Mouse (Mus musculus) limb, embryonic 11.5 days (tissue): ENCODE measurements at regions not wholly inside any gene's neighbourhood (a gene's known extent, or its start where the extent isn't known, plus 50 kb on each side); places are given as distances from the start of the nearest gene placed in this dataset.

ENCODE experiments used
- ATAC-seq: fragments of 200-750 bp; cut with Nextera tagmentation; 2 replicates; pipeline ENCODE4 v1.8.0; 2017; ENCODE audit warnings: low read depth; ENCODE audit not compliant: insufficient number of reproducible peaks, low FRiP score, low TSS enrichment
- DNase-seq: peaks from one replicate; pipeline ENCODE4 v3.0.0-alpha.2; 2015; ENCODE audit warnings: low spot score
- H3K27ac ChIP-seq: fragments of 300-500 bp; sonication (generic); replicated peaks from 2 replicates; pipeline ENCODE4 v1.5.1; 2014; ENCODE audit warnings: low read depth, mild to moderate bottlenecking, low read length
- H3K27me3 ChIP-seq: fragments of 300-500 bp; sonication (generic); 2 replicates; pipeline ENCODE4 v1.6.1; 2014; ENCODE audit warnings: mild to moderate bottlenecking, low read length, mixed read lengths; ENCODE audit not compliant: control insufficient read depth, insufficient read depth
- H3K36me3 ChIP-seq: fragments of 300-500 bp; sonication (generic); 2 replicates; pipeline ENCODE4 v1.6.1; 2014; ENCODE audit warnings: mild to moderate bottlenecking, low read length, moderate library complexity, mixed read lengths; ENCODE audit not compliant: control insufficient read depth, insufficient read depth
- H3K4me1 ChIP-seq: fragments of 300-500 bp; sonication (generic); 2 replicates; pipeline ENCODE4 v1.6.1; 2014; ENCODE audit warnings: low read length, mixed read lengths; ENCODE audit not compliant: control insufficient read depth, insufficient read depth
- H3K4me2 ChIP-seq: fragments of 300-500 bp; sonication (generic); 2 replicates; pipeline ENCODE4 v1.6.1; 2014; ENCODE audit warnings: low read depth, mild to moderate bottlenecking, moderate library complexity; ENCODE audit not compliant: severe bottlenecking
- H3K4me3 ChIP-seq: fragments of 300-500 bp; sonication (generic); 2 replicates; pipeline ENCODE4 v1.5.1; 2014; ENCODE audit warnings: low read depth, low read length
- H3K9ac ChIP-seq: fragments of 300-500 bp; sonication (generic); 2 replicates; pipeline ENCODE4 v1.6.1; 2014; ENCODE audit warnings: mild to moderate bottlenecking, low read length
- H3K9me3 ChIP-seq: fragments of 300-500 bp; sonication (generic); 2 replicates; pipeline ENCODE4 v1.6.1; 2016; ENCODE audit warnings: low read length; ENCODE audit not compliant: control insufficient read depth
- WGBS: fragments of 180-500 bp; shearing (Covaris S2); extraction: QIAGEN DNeasy Blood & Tissue Kit; methylation state at CpG from one replicate; pipeline ENCODE4 v1.1.7; 2014; 5-methylcytosine and 5-hydroxymethylcytosine counted together

- Histone ChIP-seq H3K4me3 (no peak overlapping the region), H3K36me3 (no peaks in the 10 kb centered on the region), H3K9ac (no peak overlapping the region), H3K27ac (no peak overlapping the region), H3K4me2 (no peak overlapping the region), H3K9me3 (no peaks in the 10 kb centered on the region), H3K27me3 (no peaks in the 10 kb centered on the region), H3K4me1 (no peaks in the 10 kb centered on the region)
- WGBS: 76% methylated on average over 6 of the region's 6 CpGs
- ATAC-seq: no peak
- DNase-seq: no peak
Measured at GRCm38 (mm10) chr8:103895132-103895531, 206.3 kb upstream of the Cdh5 start.

GRCm38 (mm10) chr8:103897463-103897862, 204.0 kb upstream of the Cdh5 start:
- Histone ChIP-seq H3K9me3 (no peaks in the 10 kb centered on the region), H3K36me3 (no peaks in the 10 kb centered on the region), H3K27ac (no peak overlapping the region), H3K9ac (no peak overlapping the region), H3K4me3 (no peak overlapping the region), H3K27me3 (no peaks in the 10 kb centered on the region), H3K4me2 (no peak overlapping the region), H3K4me1 (no peaks in the 10 kb centered on the region)
- WGBS: 45% methylated on average over 7 of the region's 7 CpGs
- peak; percentile 29 for DNase-seq
- ATAC-seq: no peak

GRCm38 (mm10) chr8:103902516-103902915, 198.9 kb upstream of the Cdh5 start:
- no peaks in the 10 kb centered on the region for H3K4me1 ChIP-seq
- H3K27ac ChIP-seq: no peak overlapping the region
- 71% methylated on average over 1 of the region's 1 CpGs for WGBS

GRCm38 (mm10) chr8:103903635-103904034, 197.8 kb upstream of the Cdh5 start:
- 85% methylated on average over 5 of the region's 5 CpGs for WGBS
- Histone ChIP-seq H3K9me3 (no peaks in the 10 kb centered on the region; the same call in 1 of the 2 replicates), H3K27me3 (no peaks in the 10 kb centered on the region), H3K4me2 (no peak overlapping the region), H3K36me3 (no peaks in the 10 kb centered on the region), H3K4me3 (no peak overlapping the region), H3K9ac (no peak overlapping the region), H3K27ac (no peak overlapping the region), H3K4me1 (no peaks in the 10 kb centered on the region)
- no peak for ATAC-seq
- no peak for DNase-seq

More at GRCm38 (mm10) chr8:103902516-103902915, 198.9 kb upstream of the Cdh5 start:
- Histone ChIP-seq H3K4me3 (no peak overlapping the region), H3K9me3 (no peaks in the 10 kb centered on the region; the same call in 1 of the 2 replicates), H3K4me2 (no peak overlapping the region), H3K9ac (no peak overlapping the region), H3K36me3 (no peaks in the 10 kb centered on the region), H3K27me3 (no peaks in the 10 kb centered on the region)
- no peak for ATAC-seq
- DNase-seq: no peak

GRCm38 (mm10) chr8:103907662-103908061, 193.8 kb upstream of the Cdh5 start:
- H3K4me2 ChIP-seq: no peak overlapping the region
- no peak for ATAC-seq
- 84% methylated on average over 4 of the region's 4 CpGs for WGBS
- H3K4me3 ChIP-seq: no peak overlapping the region
- no peak for DNase-seq
- H3K4me1 ChIP-seq: no peaks in the 10 kb centered on the region
- no peak overlapping the region for H3K9ac ChIP-seq
- no peaks in the 10 kb centered on the region; the same call in 1 of the 2 replicates for H3K9me3 ChIP-seq
- H3K27ac ChIP-seq: no peak overlapping the region
- H3K27me3 ChIP-seq: no peaks in the 10 kb centered on the region
- H3K36me3 ChIP-seq: no peaks in the 10 kb centered on the region

- no peak overlapping the region for H3K9ac ChIP-seq
- H3K27me3 ChIP-seq: no peaks in the 10 kb centered on the region
- no peak overlapping the region for H3K4me3 ChIP-seq
- WGBS: 69% methylated on average over 2 of the region's 2 CpGs
- no peak for ATAC-seq
- no peak overlapping the region for H3K27ac ChIP-seq
- no peaks in the 10 kb centered on the region for H3K36me3 ChIP-seq
- H3K4me2 ChIP-seq: no peak overlapping the region
- H3K4me1 ChIP-seq: no peaks in the 10 kb centered on the region
- no peak for DNase-seq
- no peaks in the 10 kb centered on the region; the same call in 1 of the 2 replicates for H3K9me3 ChIP-seq
Measured at GRCm38 (mm10) chr8:103911287-103912015, 190.0 kb upstream of the Cdh5 start.

- WGBS: 59% methylated on average over 9 of the region's 9 CpGs
- no peaks in the 10 kb centered on the region for H3K36me3 ChIP-seq
- DNase-seq (no peak), ATAC-seq (no peak)
- no peaks in the 10 kb centered on the region for H3K9me3 ChIP-seq
- H3K27ac ChIP-seq: no peak overlapping the region
- H3K4me2 ChIP-seq: no peak overlapping the region
- H3K4me1 ChIP-seq: no peaks in the 10 kb centered on the region
- H3K4me3 ChIP-seq: no peak overlapping the region
- H3K9ac ChIP-seq: no peak overlapping the region
- H3K27me3 ChIP-seq: no peaks in the 10 kb centered on the region
Measured at GRCm38 (mm10) chr8:103912983-103913926, 188.2 kb upstream of the Cdh5 start.

GRCm38 (mm10) chr8:103913927-103914640, 187.3 kb upstream of the Cdh5 start:
- H3K9me3 ChIP-seq: no peaks in the 10 kb centered on the region
- WGBS: 49% methylated on average over 6 of the region's 6 CpGs
- no peaks in the 10 kb centered on the region for H3K27me3 ChIP-seq
- H3K4me3 ChIP-seq: no peak overlapping the region
- peak; percentile 42; the same call in 1 of the 2 replicates for ATAC-seq
- no peak overlapping the region for H3K9ac ChIP-seq
- H3K36me3 ChIP-seq: no peaks in the 10 kb centered on the region
- H3K4me2 ChIP-seq: no peak overlapping the region
- peak; percentile 50 for DNase-seq
- no peaks in the 10 kb centered on the region for H3K4me1 ChIP-seq
- H3K27ac ChIP-seq: no peak overlapping the region
